Mouse (Mus musculus): ENCODE measurements at regions not wholly inside any gene's neighbourhood (a gene's known extent, or its start where the extent isn't known, plus 50 kb on each side); places are given as distances from the start of the nearest gene placed in this dataset.

GRCm38 (mm10) chr17:51620528-51620927, 212.6 kb downstream of the Satb1 start:
- ATAC-seq (ENCODE audit: insufficient read depth): no peak
- H3K9me3 ChIP-seq (replicated peaks): no peaks in the 10 kb centered on the region
- H3K36me3 ChIP-seq (replicated peaks): no peaks in the 10 kb centered on the region
- no peaks in the 10 kb centered on the region for H3K4me1 ChIP-seq (replicated peaks)
- no peaks in the 10 kb centered on the region for H3K27me3 ChIP-seq
- H3K4me3 ChIP-seq (replicated peaks): no peak overlapping the region
- no peak overlapping the region for H3K27ac ChIP-seq (replicated peaks)
- H3K4me2 ChIP-seq: no peak overlapping the region
- H3K9ac ChIP-seq: no peak overlapping the region
- 48% methylated on average over 3 of the region's 3 CpGs for whole genome bisulfite sequencing (ENCODE audit: insufficient replicate concordance)

GRCm38 (mm10) chr17:51585263-51585662, 247.8 kb downstream of the Satb1 start:
- Histone ChIP-seq H3K9me3 (replicated peaks) (no peaks in the 10 kb centered on the region), H3K4me2 (no peak overlapping the region), H3K4me1 (replicated peaks) (no peaks in the 10 kb centered on the region), H3K4me3 (replicated peaks) (no peak overlapping the region), H3K27ac (replicated peaks) (no peak overlapping the region), H3K9ac (no peak overlapping the region), H3K27me3 (no peaks in the 10 kb centered on the region), H3K36me3 (replicated peaks) (no peaks in the 10 kb centered on the region)
- no peak for ATAC-seq (ENCODE audit: insufficient read depth)
- WGBS (ENCODE audit: insufficient replicate concordance): 47% methylated on average over 1 of the region's 1 CpGs

- Histone ChIP-seq H3K9me3 (replicated peaks) (no peaks in the 10 kb centered on the region), H3K9ac (no peak overlapping the region), H3K27ac (replicated peaks) (no peak overlapping the region), H3K4me2 (no peak overlapping the region), H3K36me3 (replicated peaks) (no peaks in the 10 kb centered on the region), H3K27me3 (no peaks in the 10 kb centered on the region), H3K4me3 (replicated peaks) (no peak overlapping the region), H3K4me1 (replicated peaks) (no peaks in the 10 kb centered on the region)
- 72% methylated on average over 19 of the region's 19 CpGs for WGBS (ENCODE audit: insufficient replicate concordance)
- no peak for ATAC-seq (ENCODE audit: insufficient read depth)
These were observed 248.9 kb downstream of the Satb1 start for GRCm38 (mm10) chr17:51583984-51584880.

GRCm38 (mm10) chr17:51583277-51583676, 249.8 kb downstream of the Satb1 start:
- H3K27me3 ChIP-seq: no peaks in the 10 kb centered on the region
- no peak overlapping the region for H3K27ac ChIP-seq (replicated peaks)
- 71% methylated on average over 15 of the region's 15 CpGs for WGBS (ENCODE audit: insufficient replicate concordance)
- no peaks in the 10 kb centered on the region for H3K9me3 ChIP-seq (replicated peaks)
- ATAC-seq (ENCODE audit: insufficient read depth): no peak
- H3K4me1 ChIP-seq (replicated peaks): no peaks in the 10 kb centered on the region
- H3K9ac ChIP-seq: no peak overlapping the region
- no peak overlapping the region for H3K4me3 ChIP-seq (replicated peaks)
- H3K4me2 ChIP-seq: no peak overlapping the region
- no peaks in the 10 kb centered on the region for H3K36me3 ChIP-seq (replicated peaks)

- Histone ChIP-seq H3K4me1 (replicated peaks) (no peaks in the 10 kb centered on the region), H3K27ac (replicated peaks) (no peak overlapping the region), H3K4me3 (replicated peaks) (no peak overlapping the region), H3K4me2 (no peak overlapping the region), H3K9me3 (replicated peaks) (no peaks in the 10 kb centered on the region), H3K27me3 (no peaks in the 10 kb centered on the region), H3K9ac (no peak overlapping the region), H3K36me3 (replicated peaks) (no peaks in the 10 kb centered on the region)
- WGBS (ENCODE audit: insufficient replicate concordance): 47% methylated on average over 3 of the region's 3 CpGs
- no peak for ATAC-seq (ENCODE audit: insufficient read depth)
These were observed 277.2 kb downstream of the Satb1 start for GRCm38 (mm10) chr17:51555854-51556253.

- no peak overlapping the region for H3K27ac ChIP-seq (replicated peaks)
- no peak overlapping the region for H3K4me3 ChIP-seq (replicated peaks)
- H3K9me3 ChIP-seq (replicated peaks): no peaks in the 10 kb centered on the region
- H3K4me1 ChIP-seq (replicated peaks): no peaks in the 10 kb centered on the region
- H3K27me3 ChIP-seq: no peaks in the 10 kb centered on the region
- H3K9ac ChIP-seq: no peak overlapping the region
- ATAC-seq (ENCODE audit: insufficient read depth): no peak
- H3K4me2 ChIP-seq: no peak overlapping the region
- WGBS (ENCODE audit: insufficient replicate concordance): 31% methylated on average over 2 of the region's 2 CpGs
- H3K36me3 ChIP-seq (replicated peaks): no peaks in the 10 kb centered on the region
These were observed 278.6 kb downstream of the Satb1 start for GRCm38 (mm10) chr17:51554446-51554845.

GRCm38 (mm10) chr17:51552277-51553015, 280.6 kb downstream of the Satb1 start:
- WGBS (ENCODE audit: insufficient replicate concordance): 45% methylated on average over 5 of the region's 5 CpGs
- H3K27ac ChIP-seq (replicated peaks): no peak overlapping the region
- no peaks in the 10 kb centered on the region for H3K36me3 ChIP-seq (replicated peaks)
- no peak overlapping the region for H3K9ac ChIP-seq
- H3K4me2 ChIP-seq: no peak overlapping the region
- no peaks in the 10 kb centered on the region for H3K27me3 ChIP-seq
- peak; percentile 86 for ATAC-seq (ENCODE audit: insufficient read depth)
- H3K9me3 ChIP-seq (replicated peaks): no peaks in the 10 kb centered on the region
- H3K4me1 ChIP-seq (replicated peaks): no peaks in the 10 kb centered on the region
- H3K4me3 ChIP-seq (replicated peaks): no peak overlapping the region

GRCm38 (mm10) chr17:51546999-51547398, 286.1 kb downstream of the Satb1 start:
- no peak overlapping the region for H3K4me2 ChIP-seq
- no peaks in the 10 kb centered on the region for H3K4me1 ChIP-seq (replicated peaks)
- no peaks in the 10 kb centered on the region for H3K27me3 ChIP-seq
- no peak overlapping the region for H3K27ac ChIP-seq (replicated peaks)
- H3K9ac ChIP-seq: no peak overlapping the region
- no peak for ATAC-seq (ENCODE audit: insufficient read depth)
- 50% methylated on average over 3 of the region's 3 CpGs for WGBS (ENCODE audit: insufficient replicate concordance)
- H3K9me3 ChIP-seq (replicated peaks): no peaks in the 10 kb centered on the region
- H3K36me3 ChIP-seq (replicated peaks): no peaks in the 10 kb centered on the region
- H3K4me3 ChIP-seq (replicated peaks): no peak overlapping the region

GRCm38 (mm10) chr17:51542544-51542943, 290.5 kb downstream of the Satb1 start:
- no peaks in the 10 kb centered on the region for H3K27me3 ChIP-seq
- no peak overlapping the region for H3K4me2 ChIP-seq
- H3K4me3 ChIP-seq (replicated peaks): no peak overlapping the region
- no peak for ATAC-seq (ENCODE audit: insufficient read depth)
- H3K9ac ChIP-seq: no peak overlapping the region
- no peaks in the 10 kb centered on the region for H3K4me1 ChIP-seq (replicated peaks)
- no peaks in the 10 kb centered on the region for H3K9me3 ChIP-seq (replicated peaks)
- WGBS (ENCODE audit: insufficient replicate concordance): 26% methylated on average over 2 of the region's 2 CpGs
- no peaks in the 10 kb centered on the region for H3K36me3 ChIP-seq (replicated peaks)
- H3K27ac ChIP-seq (replicated peaks): no peak overlapping the region

- Histone ChIP-seq H3K9me3 (replicated peaks) (no peaks in the 10 kb centered on the region), H3K27me3 (no peaks in the 10 kb centered on the region), H3K27ac (replicated peaks) (no peak overlapping the region), H3K36me3 (replicated peaks) (no peaks in the 10 kb centered on the region), H3K4me3 (replicated peaks) (no peak overlapping the region), H3K9ac (no peak overlapping the region), H3K4me1 (replicated peaks) (no peaks in the 10 kb centered on the region), H3K4me2 (no peak overlapping the region; the same call in 1 of the 2 replicates)
- ATAC-seq (ENCODE audit: insufficient read depth): no peak
- WGBS (ENCODE audit: insufficient replicate concordance): 23% methylated on average over 10 of the region's 10 CpGs
These were observed 298.4 kb downstream of the Satb1 start for GRCm38 (mm10) chr17:51534678-51535077.

GRCm38 (mm10) chr17:51534270-51534669, 298.8 kb downstream of the Satb1 start:
- H3K27ac ChIP-seq (replicated peaks): no peak overlapping the region
- no peak for ATAC-seq (ENCODE audit: insufficient read depth)
- WGBS (ENCODE audit: insufficient replicate concordance): 46% methylated on average over 14 of the region's 14 CpGs
- H3K36me3 ChIP-seq (replicated peaks): no peaks in the 10 kb centered on the region
- no peak overlapping the region for H3K9ac ChIP-seq
- H3K4me3 ChIP-seq (replicated peaks): no peak overlapping the region
- no peak overlapping the region; the same call in 1 of the 2 replicates for H3K4me2 ChIP-seq
- no peaks in the 10 kb centered on the region for H3K9me3 ChIP-seq (replicated peaks)
- no peaks in the 10 kb centered on the region for H3K27me3 ChIP-seq
- H3K4me1 ChIP-seq (replicated peaks): no peaks in the 10 kb centered on the region

All from liver, embryonic 15.5 days (tissue).